Mouse (Mus musculus) thymus, postnatal 14 days (tissue): ENCODE data around the gene Zbtb20.

Experiments used
- DNase-seq: peaks from one replicate; pipeline ENCODE4 v3.0.0; 2021

Zbtb20 gene

DNA sequence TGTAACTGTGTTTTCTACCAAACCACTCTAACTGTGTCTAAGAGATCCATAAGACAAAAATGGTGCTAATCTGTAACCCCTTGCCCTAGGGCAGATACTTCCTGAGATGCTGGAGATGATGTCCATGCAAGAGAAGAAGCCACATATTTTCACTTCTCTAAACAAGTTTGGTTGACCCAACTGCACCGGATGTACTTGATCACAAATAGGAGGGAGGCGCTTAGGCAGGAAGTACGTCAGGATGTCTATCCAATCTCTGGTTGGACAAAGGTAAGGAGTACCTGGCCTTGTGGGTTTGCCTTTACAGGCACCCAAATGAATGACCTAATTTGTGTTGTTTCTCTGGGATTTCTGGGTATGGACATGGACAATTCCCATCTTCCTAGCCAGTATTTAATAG lies 792.6 kb downstream of the Zbtb20 start:
- no peak for DNase-seq

DNA sequence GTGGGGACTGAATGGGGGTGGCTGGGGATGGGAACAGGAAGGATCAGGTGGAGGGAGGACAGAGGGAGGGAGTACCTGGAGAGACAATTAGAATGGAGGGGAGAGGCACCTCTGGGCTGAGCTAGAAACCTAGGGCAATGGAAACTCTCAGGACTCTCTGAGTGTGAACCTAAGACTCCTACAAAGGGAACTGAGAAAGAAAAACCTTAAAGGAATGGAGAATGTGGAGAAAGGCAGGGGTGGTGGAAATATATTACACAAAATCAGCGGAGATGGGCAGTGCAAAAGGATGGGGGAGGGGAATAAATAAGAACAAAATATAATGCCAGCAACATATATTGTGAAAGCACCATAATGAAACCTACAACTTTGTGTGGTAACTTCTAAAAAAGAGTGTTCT lies 796.3 kb downstream of the Zbtb20 start:
- DNase-seq, result no peak

DNA sequence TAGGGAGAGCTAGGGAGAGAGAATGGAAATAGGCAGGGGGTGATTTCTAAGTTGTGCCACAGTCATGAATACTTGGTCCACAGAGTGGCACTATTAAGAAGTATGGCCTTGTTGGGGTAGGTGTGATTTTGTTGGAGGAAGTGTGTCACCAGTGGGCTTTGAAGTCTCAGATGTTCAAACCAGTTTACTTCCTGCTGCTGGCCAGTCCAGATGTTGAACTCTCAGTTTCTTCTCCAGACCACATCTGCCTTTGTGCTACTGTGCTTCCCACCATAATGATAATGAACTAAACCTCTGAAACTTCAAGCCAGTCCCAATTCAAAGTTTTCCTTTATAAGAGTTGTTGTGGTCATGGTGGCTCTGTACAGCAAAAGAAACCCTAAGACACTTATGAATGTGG lies 797.0 kb downstream of the Zbtb20 start:
- DNase-seq, result no peak

DNA sequence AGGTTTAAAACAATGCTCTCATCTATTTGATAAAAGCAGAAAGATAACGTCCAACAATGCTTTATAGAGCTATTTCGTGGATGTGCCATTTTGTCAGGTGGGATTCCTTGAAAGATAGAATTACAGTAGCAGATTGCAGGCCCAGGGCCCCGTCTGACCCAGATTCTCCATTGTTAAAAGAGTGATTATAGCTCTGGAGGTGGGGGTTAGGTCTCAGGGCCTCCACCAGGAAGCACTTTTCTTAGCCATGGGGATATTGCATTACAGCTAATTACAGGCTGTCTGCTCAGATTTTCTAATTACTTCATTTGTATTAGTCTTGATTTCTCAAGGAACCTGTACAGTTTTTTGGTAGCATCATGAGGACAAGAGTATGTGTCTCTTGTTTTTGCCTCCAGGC lies 798.7 kb downstream of the Zbtb20 start:
- no peak for DNase-seq

DNA sequence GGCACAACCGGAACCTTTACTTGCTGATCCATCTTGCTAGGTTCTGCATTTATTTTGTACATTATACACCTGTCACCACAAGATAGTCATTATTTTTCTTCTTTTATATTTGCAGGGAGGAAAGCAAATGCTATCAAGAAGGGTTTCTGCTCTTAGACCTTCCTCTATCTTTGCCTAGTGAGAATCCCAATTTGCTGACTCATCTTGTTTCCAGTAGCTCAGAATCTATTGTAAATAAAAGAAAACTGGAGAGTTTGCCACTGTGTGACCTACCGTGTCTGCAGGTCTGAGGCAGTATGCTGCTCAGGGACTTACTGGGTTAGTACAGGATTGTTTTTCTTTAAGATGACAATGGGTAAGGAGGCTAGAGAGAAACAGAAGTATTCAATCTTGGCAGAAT lies 812.3 kb downstream of the Zbtb20 start:
- no peak for DNase-seq

DNA sequence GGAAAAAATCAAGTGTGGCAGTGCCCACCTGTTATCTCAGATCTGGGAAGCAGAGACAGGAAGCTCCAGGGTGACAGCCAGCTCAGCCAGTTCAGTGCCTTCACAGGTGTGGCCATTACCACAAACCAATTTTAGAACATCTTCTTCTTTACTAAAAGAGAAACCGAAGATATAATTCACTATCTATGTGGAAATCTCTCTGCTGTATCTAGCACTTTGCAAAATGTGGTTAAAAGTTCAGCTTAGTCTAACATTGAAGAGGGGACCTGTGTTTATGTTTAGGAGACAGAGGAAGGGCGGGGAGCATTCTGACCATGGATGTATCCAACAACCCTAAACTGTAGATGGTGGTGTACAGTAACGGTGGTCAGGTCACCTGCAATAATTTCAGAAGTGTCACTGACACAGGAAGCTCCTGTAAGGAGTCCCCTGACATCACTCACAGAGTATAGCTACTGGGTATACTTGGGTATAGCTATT lies 814.6 kb downstream of the Zbtb20 start:
- peak; percentile 48 for DNase-seq

DNA sequence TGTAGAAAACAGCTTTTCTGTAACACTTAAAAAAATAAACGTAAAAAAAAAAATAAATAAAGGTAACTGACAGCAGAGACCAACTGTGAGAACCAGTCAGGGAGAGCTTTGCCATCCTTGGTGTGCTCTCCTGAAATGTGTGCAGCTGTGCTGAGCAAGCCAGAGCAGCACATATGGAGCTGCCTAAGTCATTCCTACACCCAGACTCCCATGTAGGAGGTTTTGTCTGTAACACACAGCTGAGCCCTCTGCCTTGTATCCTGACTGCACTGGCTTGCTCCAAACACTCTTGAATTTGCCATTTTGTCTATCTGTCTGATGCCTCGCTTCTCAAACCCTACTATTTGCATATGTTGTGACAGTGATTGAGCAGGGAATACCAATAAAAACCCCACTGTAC lies 815.2 kb downstream of the Zbtb20 start:
- no peak for DNase-seq

DNA sequence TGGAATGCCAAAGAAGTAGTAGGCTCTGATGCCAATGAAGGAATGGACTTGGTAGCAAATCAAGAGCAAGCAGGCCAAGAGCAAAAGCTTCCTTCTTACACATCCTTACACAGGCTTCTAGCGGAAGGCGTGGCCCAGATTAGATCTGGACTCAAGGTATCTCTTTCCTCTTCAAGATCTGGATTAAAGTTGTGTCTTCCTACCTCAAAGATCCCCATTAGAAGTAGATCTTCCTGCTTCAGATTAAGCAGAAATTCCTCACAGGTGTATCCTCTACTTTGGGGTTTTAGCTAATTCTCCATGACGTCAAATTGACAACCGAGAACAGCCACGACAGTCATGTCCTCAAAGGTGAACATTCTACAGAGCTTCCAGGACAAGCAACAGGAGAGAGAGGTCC lies 816.1 kb downstream of the Zbtb20 start:
- DNase-seq, result no peak
